Mouse (Mus musculus) cortical plate, adult 2 months (tissue): Measurements from ENCODE around the gene Mmp3.

Experiments used
- CTCF ChIP-seq: fragments of 200-500 bp; IDR thresholded peaks from 2 replicates; pipeline ENCODE4 v1.5.1; 2011; ENCODE audit warnings: mild to moderate bottlenecking, control low read depth, low read length; ENCODE audit not compliant: insufficient read depth; ENCODE audit errors: extremely low read depth
- POLR2A ChIP-seq: fragments of 200-500 bp; IDR thresholded peaks from 2 replicates; pipeline ENCODE4 v1.6.1; 2011; ENCODE audit warnings: mild to moderate bottlenecking, low read length, control low read depth; ENCODE audit not compliant: insufficient read depth; ENCODE audit errors: extremely low read depth

GRCm38 (mm10) chr9:7483684-7484394 is 38.2 kb downstream of the Mmp3 start:
- no peak for TF ChIP-seq CTCF
- no peak for TF ChIP-seq POLR2A
